Mouse (Mus musculus) ES-Bruce4 (cell line): ENCODE data around the gene Xndc1. TPM values are rescaled to one million over a fixed set of nuclear protein-coding genes. Genes with fewer than 3 reads are reported as not detected.
"Not testable (repeated sequence)": the region's sequence is repeated elsewhere in the genome, so short reads cannot be mapped to it uniquely, and the experiment has no call there.

ENCODE experiments used
- H3K27ac ChIP-seq: 2 replicates; pipeline ENCODE4 v1.5.1; 2012; ENCODE audit warnings: low read length, inconsistent platforms; ENCODE audit not compliant: insufficient read depth
- H3K27me3 ChIP-seq: 2 replicates; pipeline ENCODE4 v1.6.1; 2012; ENCODE audit warnings: mild to moderate bottlenecking, low read length, inconsistent platforms; ENCODE audit not compliant: control insufficient read depth, poor library complexity, insufficient read depth, severe bottlenecking
- H3K36me3 ChIP-seq: 2 replicates; pipeline ENCODE4 v1.6.1; 2012; ENCODE audit warnings: inconsistent platforms, mild to moderate bottlenecking, low read length, moderate library complexity; ENCODE audit not compliant: control insufficient read depth, poor library complexity, insufficient read depth, severe bottlenecking
- H3K4me1 ChIP-seq: one replicate; pipeline ENCODE4 v1.8.1; 2011; ENCODE audit warnings: low read length; ENCODE audit not compliant: control insufficient read depth, insufficient read depth
- H3K4me3 ChIP-seq: 2 replicates; pipeline ENCODE4 v1.5.1; 2011; ENCODE audit warnings: low read depth, mild to moderate bottlenecking, low read length
- H3K9ac ChIP-seq: 2 replicates; pipeline ENCODE4 v1.6.1; 2012; ENCODE audit warnings: low read depth, mild to moderate bottlenecking, inconsistent platforms; ENCODE audit not compliant: poor library complexity, severe bottlenecking
- H3K9me3 ChIP-seq: replicated peaks from 2 replicates; pipeline ENCODE4 v1.6.1; 2012; ENCODE audit warnings: mild to moderate bottlenecking, low read length, inconsistent platforms; ENCODE audit not compliant: control insufficient read depth, poor library complexity, insufficient read depth, severe bottlenecking
- CTCF ChIP-seq: IDR thresholded peaks from one replicate; pipeline ENCODE4 v1.8.1; 2011; ENCODE audit warnings: low read depth, low read length
- EP300 ChIP-seq: IDR thresholded peaks from 2 replicates; pipeline ENCODE4 v1.6.1; 2011; ENCODE audit warnings: low read depth, low read length; ENCODE audit not compliant: insufficient read depth
- POLR2A ChIP-seq: IDR thresholded peaks from one replicate; pipeline ENCODE4 v1.8.1; 2011; ENCODE audit warnings: low read length; ENCODE audit not compliant: insufficient read depth
- polyA plus RNA-seq: library from polyadenylated mRNA; stranded (reverse); fragments of >200 nt; gene quantifications from 2 replicates; pipeline ENCODE4 v1.2.4, GENCODE M21; 2011; ENCODE audit warnings: low read depth; ENCODE audit not compliant: missing spikeins, insufficient read depth, insufficient read length

Gene Xndc1
- polyA plus RNA-seq: 43.9 and 54.2 TPM in 2 replicates

DNA sequence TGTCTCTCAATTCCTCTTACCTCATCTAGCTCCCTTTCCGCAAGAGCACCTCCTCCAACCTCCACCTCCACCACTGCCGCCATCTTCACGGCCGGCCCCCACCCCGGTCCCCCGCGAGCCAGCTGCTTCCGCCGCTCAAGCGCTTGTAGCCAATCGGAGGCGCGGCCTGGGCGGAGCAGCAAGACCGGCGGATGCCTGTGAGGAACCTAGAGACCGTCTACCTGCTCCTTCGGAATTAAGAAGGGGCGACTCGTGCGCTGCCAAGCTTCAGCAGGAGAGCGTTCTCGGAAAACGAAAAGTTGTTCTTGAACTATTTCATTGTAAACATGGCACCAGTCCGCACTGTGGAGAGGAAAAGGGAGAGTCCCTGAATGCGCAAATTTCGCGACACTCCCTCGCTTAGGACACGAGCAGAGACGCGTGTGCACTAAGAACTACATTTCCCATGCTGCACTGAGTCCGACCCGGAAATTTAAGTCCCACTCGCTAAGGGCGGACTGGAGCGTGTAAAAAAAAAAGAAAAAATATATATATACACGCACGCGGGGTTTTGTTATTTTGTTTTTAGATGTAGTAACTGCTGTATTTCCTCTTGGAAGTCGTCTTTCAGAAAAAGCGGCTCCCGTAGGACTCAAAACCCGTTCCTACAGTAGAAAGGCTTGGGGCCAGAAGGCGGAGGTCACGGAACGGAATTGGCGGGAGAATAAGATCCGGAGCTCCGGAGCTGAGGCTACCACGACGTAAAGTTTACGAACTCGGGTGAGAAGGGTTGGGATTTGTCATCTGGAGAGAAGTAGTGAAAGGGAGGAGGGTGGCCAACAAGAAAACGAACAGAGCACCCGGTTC, at the start of gene Xndc1, which contains the start of the genes Rnf121 and Xntrpc:
Gene Xndc1, plus strand, starts transcription at position 466 of the 846 bp plus-strand sequence.
Gene Rnf121, minus strand, starts transcription at position 424 of the 846 bp plus-strand sequence.
Gene Xntrpc, plus strand, starts transcription at position 668 of the 846 bp plus-strand sequence.
- H3K36me3 ChIP-seq: peaks cover 3% of the 10 kb centered on the region; the same call in 1 of the 2 replicates
- H3K4me1 ChIP-seq: no peaks in the 10 kb centered on the region
- TF ChIP-seq EP300 (no peak), POLR2A (peak; percentile 28)

DNA sequence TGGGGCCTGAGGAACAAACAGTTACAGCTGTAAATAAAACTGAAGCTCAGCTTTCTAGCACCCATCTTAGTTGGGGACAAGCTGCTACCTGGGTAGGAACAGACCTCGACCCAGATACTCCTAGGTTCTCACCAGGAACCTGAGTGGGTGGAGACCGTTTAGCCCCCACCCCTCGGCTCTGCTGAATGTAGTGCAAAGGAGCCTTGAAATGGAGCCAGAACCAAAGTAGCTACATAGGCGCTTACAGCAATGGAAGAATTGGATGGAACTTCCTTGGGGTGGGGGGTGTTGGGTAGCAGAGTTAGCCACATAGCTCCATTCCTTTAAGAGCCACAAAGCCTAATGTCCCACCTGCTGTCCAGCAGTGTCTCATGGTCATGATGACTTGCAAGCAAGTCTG, 48.4 kb upstream of the Xndc1 start:
- no peaks in the 10 kb centered on the region for H3K4me1 ChIP-seq
- H3K27me3 ChIP-seq: no peaks in the 10 kb centered on the region
- H3K4me3 ChIP-seq: no peak overlapping the region
- H3K27ac ChIP-seq: no peak overlapping the region
- no peak for TF ChIP-seq CTCF
- no peak for TF ChIP-seq EP300
- no peak for TF ChIP-seq POLR2A
- peaks cover 41% of the 10 kb centered on the region for H3K36me3 ChIP-seq
- H3K9ac ChIP-seq: no peak overlapping the region
- H3K9me3 ChIP-seq: no peaks in the 10 kb centered on the region

More for the DNA sequence above, at the start of gene Xndc1, which contains the start of the genes Rnf121 and Xntrpc:
- no peaks in the 10 kb centered on the region for H3K9me3 ChIP-seq
- no peaks in the 10 kb centered on the region for H3K27me3 ChIP-seq
- H3K27ac ChIP-seq: peak within 1 kb of the TSS; percentile 21
- peak within 1 kb of the TSS; percentile 55 for H3K9ac ChIP-seq
- H3K4me3 ChIP-seq: peak within 1 kb of the TSS; percentile 90

DNA sequence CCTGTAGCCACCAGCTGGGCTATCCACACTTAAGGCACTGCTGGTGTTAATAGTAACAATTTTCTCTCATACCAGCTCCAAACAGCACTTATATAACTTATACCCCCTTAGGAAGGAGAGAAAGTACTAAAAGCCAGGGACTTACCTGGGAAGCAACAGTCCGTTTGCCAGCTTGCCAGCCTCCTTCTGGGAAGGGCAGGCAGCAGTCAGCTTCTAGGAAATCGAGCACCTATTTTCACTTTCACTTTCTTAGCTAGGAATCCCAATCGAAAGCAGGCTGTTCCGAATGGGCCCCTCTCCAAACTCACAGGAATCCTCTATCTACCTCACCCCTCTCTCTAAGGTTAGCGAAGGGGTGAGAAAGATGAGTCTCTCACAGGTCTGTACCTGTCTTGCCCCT, 47.9 kb upstream of the Xndc1 start:
- Histone ChIP-seq H3K36me3 (peaks cover 36% of the 10 kb centered on the region), H3K27ac (no peak overlapping the region), H3K4me1 (no peaks in the 10 kb centered on the region), H3K9me3 (no peaks in the 10 kb centered on the region), H3K27me3 (no peaks in the 10 kb centered on the region), H3K9ac (no peak overlapping the region), H3K4me3 (no peak overlapping the region)
- no peak for TF ChIP-seq CTCF

DNA sequence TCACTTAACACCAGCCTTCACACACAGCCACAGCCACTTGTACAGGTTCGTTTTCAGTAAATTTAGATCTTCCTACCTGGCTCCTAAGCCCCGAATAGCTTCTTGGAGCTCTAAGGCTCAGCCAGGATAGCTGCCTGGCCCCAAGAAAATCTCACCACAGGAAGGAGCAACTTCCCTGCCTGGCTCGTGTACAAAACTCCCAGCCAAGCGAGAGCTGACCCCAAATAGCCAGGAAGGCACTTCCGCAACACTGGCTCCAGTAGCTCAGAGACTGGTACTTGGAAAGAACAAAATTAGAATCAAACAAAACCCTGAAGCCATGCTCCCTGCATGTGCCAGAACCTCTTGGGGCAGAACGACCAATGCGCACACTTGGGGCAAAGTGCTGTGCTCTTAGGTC, 47.3 kb upstream of the Xndc1 start:
- Histone ChIP-seq H3K4me1 (no peaks in the 10 kb centered on the region), H3K27me3 (no peaks in the 10 kb centered on the region), H3K9ac (no peak overlapping the region), H3K4me3 (no peak overlapping the region), H3K36me3 (peaks cover 31% of the 10 kb centered on the region), H3K27ac (no peak overlapping the region), H3K9me3 (no peaks in the 10 kb centered on the region)
- no peak for TF ChIP-seq POLR2A
- TF ChIP-seq EP300: no peak
- TF ChIP-seq CTCF: no peak

DNA sequence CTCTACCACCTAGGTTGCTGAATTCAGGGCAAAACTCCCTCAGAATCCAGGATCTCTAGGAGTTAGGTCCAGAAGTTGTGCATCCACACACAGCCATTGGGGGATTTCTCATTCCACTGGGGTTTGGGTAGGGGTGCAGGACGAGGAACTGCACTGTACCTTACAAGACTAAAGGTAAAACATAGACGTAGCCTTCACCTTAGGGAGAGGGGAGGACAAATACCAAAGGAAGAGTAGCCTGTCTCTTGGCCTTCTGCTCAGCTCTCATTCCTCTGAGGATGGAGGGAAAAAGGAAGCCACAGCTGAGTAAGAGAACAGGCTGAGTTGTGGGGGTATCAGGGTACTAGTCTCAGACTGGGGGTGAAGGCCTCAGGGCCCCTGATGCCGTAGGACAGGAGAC, 46.7 kb upstream of the Xndc1 start, which contains the start of gene Il18bp:
Gene Il18bp, minus strand, starts transcription at position 101 of the 400 bp plus-strand sequence.
- no peaks in the 10 kb centered on the region for H3K4me1 ChIP-seq
- H3K4me3 ChIP-seq: no peak within 1 kb of the TSS
- peaks cover 25% of the 10 kb centered on the region for H3K36me3 ChIP-seq
- no peak for TF ChIP-seq EP300
- TF ChIP-seq POLR2A: no peak
- no peak for TF ChIP-seq CTCF
- no peaks in the 10 kb centered on the region for H3K27me3 ChIP-seq
- no peak within 1 kb of the TSS for H3K27ac ChIP-seq
- no peaks in the 10 kb centered on the region for H3K9me3 ChIP-seq
- H3K9ac ChIP-seq: no peak within 1 kb of the TSS

DNA sequence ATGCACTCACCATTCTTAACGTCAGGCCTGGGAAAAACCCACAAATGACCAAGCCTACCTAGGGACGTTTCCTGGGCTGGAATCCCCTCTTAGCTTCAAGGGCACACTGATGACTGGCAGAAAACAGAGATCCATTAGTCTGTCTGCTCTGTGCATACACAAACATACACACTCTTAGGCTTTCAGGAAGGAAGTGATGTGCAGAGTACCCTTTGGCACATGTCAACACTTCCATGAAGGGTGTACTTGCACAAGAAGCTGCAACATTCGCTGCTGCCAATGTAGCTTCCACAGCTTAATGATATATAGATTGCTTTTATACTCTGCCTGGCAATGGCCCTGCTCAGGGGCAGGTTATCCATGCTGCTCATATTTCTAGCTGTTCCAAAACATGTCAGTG, 45.9 kb upstream of the Xndc1 start:
- Histone ChIP-seq H3K36me3 (peaks cover 19% of the 10 kb centered on the region), H3K4me3 (no peak overlapping the region), H3K9ac (no peak overlapping the region), H3K27ac (no peak overlapping the region), H3K4me1 (no peaks in the 10 kb centered on the region), H3K9me3 (no peaks in the 10 kb centered on the region), H3K27me3 (no peaks in the 10 kb centered on the region)
- TF ChIP-seq EP300 (no peak), POLR2A (no peak), CTCF (no peak)

DNA sequence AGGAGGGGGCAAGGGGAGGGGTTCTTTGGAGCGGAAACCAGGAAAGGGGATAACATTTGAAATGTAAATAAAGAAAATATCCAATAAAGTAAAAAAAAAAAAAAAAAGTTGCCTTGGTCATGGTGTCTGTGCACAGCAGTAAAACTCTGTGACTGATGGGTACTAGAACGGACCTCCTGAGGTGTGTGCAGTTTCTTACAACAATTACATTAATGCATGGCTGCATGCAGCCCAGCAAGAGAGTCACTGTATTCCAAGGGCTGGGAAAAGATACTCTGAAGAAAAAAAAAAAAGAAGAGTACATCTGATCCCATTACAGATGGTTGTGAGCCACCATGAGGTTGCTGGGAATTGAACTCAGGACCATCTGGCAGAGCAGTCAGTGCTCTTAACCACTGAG, 44.4 kb upstream of the Xndc1 start:
- not testable (repeated sequence) for H3K27me3 ChIP-seq, H3K4me1 ChIP-seq, H3K27ac ChIP-seq, H3K4me3 ChIP-seq, H3K9ac ChIP-seq, H3K9me3 ChIP-seq
- peaks cover 12% of the 10 kb centered on the region for H3K36me3 ChIP-seq
